10 mouse cellular contexts compared by ENCODE assay signal in genomic region chr10:116773846-116774750, GRCm38 (mm10).
DNase-seq lines count a peak whose midpoint lies in the region; ATAC-seq lines count a peak whose summit lies in the region.
"Had no signal": no experiment of that assay in that cellular context is flagged by ENCODE, and none has a peak within 500 bp of the region (broad histone marks: within the 10 kb centered on the region; RNA-seq: fewer than 3 reads in every experiment).

No protein-coding gene starts in this region.

- peak; percentile 17; the same call in 1 of the 2 replicates for ATAC-seq in forebrain, embryonic 12.5 days (ENCODE audit: low FRiP score)
- peak; percentile 48; the same call in 1 of the 2 replicates for ATAC-seq in neural tube, embryonic 12.5 days (ENCODE audit: low FRiP score, low read depth)
- no peak for ATAC-seq in megakaryocyte-erythroid progenitor cell, adult 5-6 weeks (replicated peaks; ENCODE audit: low FRiP score, low TSS enrichment, poor library complexity, severe bottlenecking)

- H3K9ac ChIP-seq in forebrain, embryonic 12.5 days = no peak overlapping the region
- H3K9ac ChIP-seq in neural tube, embryonic 12.5 days = no peak overlapping the region

- no peaks in the 10 kb centered on the region for H3K36me3 ChIP-seq in forebrain, embryonic 12.5 days (replicated peaks)
- no peaks in the 10 kb centered on the region for H3K36me3 ChIP-seq in forebrain, embryonic 10.5 days (replicated peaks)
- no peaks in the 10 kb centered on the region for H3K36me3 ChIP-seq in neural tube, embryonic 12.5 days

- no peak overlapping the region for H3K4me2 ChIP-seq in forebrain, embryonic 12.5 days
- no peak overlapping the region for H3K4me2 ChIP-seq in neural tube, embryonic 12.5 days (replicated peaks)

- DNase-seq in forebrain, embryonic 10.5 days (ENCODE audit: extremely low spot score, low spot score) = no peak
- no peak for DNase-seq in neural tube, embryonic 10.5 days (ENCODE audit: extremely low spot score, low spot score)
- peak; percentile 42 for DNase-seq in heart, postnatal 4 days
- no peak for DNase-seq in spleen, postnatal 36 days (ENCODE audit: low spot score in 2 of 2)
- no peak for DNase-seq in testis, postnatal 10 days (ENCODE audit: low spot score)
- DNase-seq: kidney, adult 2 months; lung, postnatal 10 days had no signal

- no peak overlapping the region for H3K27ac ChIP-seq in forebrain, embryonic 12.5 days
- H3K27ac ChIP-seq in forebrain, embryonic 10.5 days = no peak overlapping the region
- H3K27ac ChIP-seq in neural tube, embryonic 12.5 days = no peak overlapping the region

- H3K4me3 ChIP-seq in forebrain, embryonic 12.5 days (replicated peaks) = no peak overlapping the region
- no peak overlapping the region for H3K4me3 ChIP-seq in forebrain, embryonic 10.5 days
- no peak overlapping the region for H3K4me3 ChIP-seq in neural tube, embryonic 12.5 days

- H3K27me3 ChIP-seq in forebrain, embryonic 12.5 days = no peaks in the 10 kb centered on the region
- H3K27me3 ChIP-seq in forebrain, embryonic 10.5 days (ENCODE audit: poor library complexity, severe bottlenecking) = no peaks in the 10 kb centered on the region
- H3K27me3 ChIP-seq in neural tube, embryonic 12.5 days (replicated peaks) = no peaks in the 10 kb centered on the region

- H3K4me1 ChIP-seq in forebrain, embryonic 12.5 days = peaks cover 5% of the 10 kb centered on the region
- no peaks in the 10 kb centered on the region for H3K4me1 ChIP-seq in forebrain, embryonic 10.5 days
- H3K4me1 ChIP-seq in neural tube, embryonic 12.5 days = peaks cover 16% of the 10 kb centered on the region; the same call in 1 of the 2 replicates

- H3K9me3 ChIP-seq in forebrain, embryonic 12.5 days = no peaks in the 10 kb centered on the region
- no peaks in the 10 kb centered on the region for H3K9me3 ChIP-seq in forebrain, embryonic 10.5 days
- no peaks in the 10 kb centered on the region for H3K9me3 ChIP-seq in neural tube, embryonic 12.5 days

- WGBS in forebrain, embryonic 12.5 days = 66% methylated on average over 15 of the region's 15 CpGs
- 75% methylated on average over 15 of the region's 15 CpGs for WGBS in forebrain, embryonic 10.5 days
- 54% methylated on average over 15 of the region's 15 CpGs for WGBS in neural tube, embryonic 12.5 days
